Mouse (Mus musculus) liver, embryonic 14.5 days (tissue): ENCODE results near the gene Pou5f1. TPM values are rescaled to one million over a fixed set of nuclear protein-coding genes. Genes with fewer than 3 reads are reported as not detected.

ENCODE experiments used
- ATAC-seq: fragments of 200-750 bp; cut with Nextera tagmentation; 2 replicates; pipeline ENCODE4 v1.8.0; 2017; ENCODE audit warnings: moderate number of reproducible peaks, mild to moderate bottlenecking, moderate library complexity; ENCODE audit not compliant: insufficient read depth
- DNase-seq, 3 experiments: peaks; one replicate each; pipeline ENCODE4 v3.0.0-alpha.2; 2012 to 2013; ENCODE audit warnings: low read depth in 3 of 3, low spot score in 3 of 3
- H3K27ac ChIP-seq: fragments of 300-500 bp; sonication (generic); 2 replicates; pipeline ENCODE4 v1.5.1; 2014; ENCODE audit warnings: moderate library complexity, mild to moderate bottlenecking, control low read depth, inconsistent platforms
- H3K27me3 ChIP-seq: fragments of 300-500 bp; sonication (generic); 2 replicates; pipeline ENCODE4 v1.6.1; 2014; ENCODE audit warnings: mild to moderate bottlenecking, low read length, moderate library complexity; ENCODE audit not compliant: control insufficient read depth, insufficient read depth
- H3K36me3 ChIP-seq: fragments of 300-500 bp; sonication (generic); replicated peaks from 2 replicates; pipeline ENCODE4 v1.6.1; 2014; ENCODE audit warnings: low read depth; ENCODE audit not compliant: control insufficient read depth, insufficient read depth
- H3K4me1 ChIP-seq, 2 experiments: fragments of 200-500 bp in 1 of 2; fragments of 300-500 bp in 1 of 2; sonication (generic) in 1 of 2; replicated peaks; 2 replicates each; pipeline ENCODE4 v1.6.1; 2012 to 2014; ENCODE audit warnings: antibody characterized with exemption in 1 of 2, inconsistent platforms in 1 of 2, low read length in 1 of 2; ENCODE audit not compliant: control insufficient read depth in 2 of 2, insufficient read depth in 2 of 2
- H3K4me2 ChIP-seq: fragments of 300-500 bp; sonication (generic); 2 replicates; pipeline ENCODE4 v1.6.1; 2014; ENCODE audit warnings: low read depth, mild to moderate bottlenecking, control low read depth, moderate library complexity
- H3K4me3 ChIP-seq, 2 experiments: fragments of 200-500 bp in 1 of 2; fragments of 300-500 bp in 1 of 2; sonication (generic) in 1 of 2; 2 replicates each; pipeline ENCODE4 v1.5.1; 2012 to 2014; ENCODE audit warnings: low read depth in 2 of 2, low read length in 2 of 2, mild to moderate bottlenecking in 2 of 2, control low read depth in 1 of 2, inconsistent platforms in 1 of 2, moderate library complexity in 1 of 2; ENCODE audit not compliant: insufficient read depth in 1 of 2
- H3K9ac ChIP-seq: fragments of 300-500 bp; sonication (generic); replicated peaks from 2 replicates; pipeline ENCODE4 v1.6.1; 2014; ENCODE audit warnings: mild to moderate bottlenecking, control low read depth, moderate library complexity
- H3K9me3 ChIP-seq: fragments of 300-500 bp; sonication (generic); 2 replicates; pipeline ENCODE4 v1.6.1; 2016; ENCODE audit warnings: low read length, mixed read lengths; ENCODE audit not compliant: control insufficient read depth
- CTCF ChIP-seq: IDR thresholded peaks from 2 replicates; pipeline ENCODE4 v1.5.1; 2016; ENCODE audit warnings: antibody characterized with exemption, low read depth, control low read depth
- EP300 ChIP-seq: IDR thresholded peaks from 2 replicates; pipeline ENCODE4 v1.6.1; 2016; ENCODE audit warnings: antibody characterized with exemption, low read depth
- whole genome bisulfite sequencing: fragments of 180-500 bp; shearing (Covaris S2); extraction: QIAGEN DNeasy Blood & Tissue Kit; methylation state at CpG from one replicate; pipeline ENCODE4 v1.1.7; 2014; ENCODE audit not compliant: insufficient replicate concordance; 5-methylcytosine and 5-hydroxymethylcytosine counted together
- polyA plus RNA-seq, 2 experiments: library from polyadenylated mRNA; depleted of rRNA in 1 of 2; stranded (reverse) in 1 of 2; unstranded in 1 of 2; fragments of >200 nt; fragmentation: Nextera tagmentation in 1 of 2; extraction: Ambion mirVana in 1 of 2; gene quantifications; 2 replicates each; pipeline versions ENCODE4 v1.2.1 to v1.2.3; 2012 to 2014

The Pou5f1 gene
- polyA plus RNA-seq, 2 experiments = not detected

- Histone ChIP-seq H3K4me1 (peaks cover 5 to 16% of the 10 kb centered on the region in 2 experiments), H3K9ac (no peak overlapping the region), H3K9me3 (no peaks in the 10 kb centered on the region), H3K4me2 (no peak overlapping the region), H3K27ac (no peak overlapping the region), H3K27me3 (peaks cover under 1% of the 10 kb centered on the region; the same call in 1 of the 2 replicates), H3K4me3 (no peak overlapping the region), H3K36me3 (peaks cover 10% of the 10 kb centered on the region)
- no peak for ATAC-seq
- TF ChIP-seq EP300 (no peak), CTCF (peak; percentile 58)
- DNase-seq = no peak
- WGBS = 86% methylated on average over 7 of the region's 7 CpGs
Measured at GRCm38 (mm10) chr17:35512916-35513626, 7.3 kb downstream of the Pou5f1 start.

- no peak overlapping the region for H3K9ac ChIP-seq
- H3K27ac ChIP-seq = no peak overlapping the region
- peak; percentile 93 for TF ChIP-seq CTCF
- TF ChIP-seq EP300 = no peak
- DNase-seq = peak; percentile 49 to 60 (median 59)
- ATAC-seq = no peak
- H3K4me3 ChIP-seq = no peak overlapping the region; a peak in 1 of 4 replicates
- H3K27me3 ChIP-seq = no peaks in the 10 kb centered on the region
- H3K4me2 ChIP-seq = peak overlapping the region; percentile 85
- peaks cover 10% of the 10 kb centered on the region for H3K36me3 ChIP-seq
- H3K4me1 ChIP-seq = peaks cover 5 to 16% of the 10 kb centered on the region in 2 experiments
- no peaks in the 10 kb centered on the region for H3K9me3 ChIP-seq
- 6% methylated on average over 2 of the region's 2 CpGs for WGBS
Measured at GRCm38 (mm10) chr17:35513886-35514285, 8.1 kb downstream of the Pou5f1 start.

GRCm38 (mm10) chr17:35514756-35515155 lies 8.9 kb downstream of the Pou5f1 start:
- H3K27me3 ChIP-seq = no peaks in the 10 kb centered on the region
- peak overlapping the region; percentile 85 for H3K4me2 ChIP-seq
- peaks cover 10% of the 10 kb centered on the region for H3K36me3 ChIP-seq
- H3K4me1 ChIP-seq = peaks cover 5 to 16% of the 10 kb centered on the region in 2 experiments
- 74% methylated on average over 6 of the region's 6 CpGs for WGBS
- DNase-seq (no peak), ATAC-seq (no peak)
- no peaks in the 10 kb centered on the region for H3K9me3 ChIP-seq
- H3K27ac ChIP-seq = no peak overlapping the region
- peak overlapping the region; percentile 67 for H3K9ac ChIP-seq
- TF ChIP-seq EP300 (no peak), CTCF (no peak)
- peak overlapping the region; percentile 76 to 96 for H3K4me3 ChIP-seq

GRCm38 (mm10) chr17:35515911-35516640 lies 10.3 kb downstream of the Pou5f1 start:
- no peak overlapping the region for H3K27ac ChIP-seq
- no peak; the same call in 1 of the 2 replicates for ATAC-seq
- H3K9me3 ChIP-seq = no peaks in the 10 kb centered on the region
- peak overlapping the region; percentile 85 for H3K4me2 ChIP-seq
- H3K9ac ChIP-seq = peak overlapping the region; percentile 67
- peaks cover 5 to 16% of the 10 kb centered on the region in 2 experiments for H3K4me1 ChIP-seq
- DNase-seq = peak; percentile 10 to 20 (median 20)
- peak overlapping the region; percentile 76 to 96 for H3K4me3 ChIP-seq
- peaks cover 10% of the 10 kb centered on the region for H3K36me3 ChIP-seq
- H3K27me3 ChIP-seq = no peaks in the 10 kb centered on the region
- 10% methylated on average over 25 of the region's 25 CpGs for WGBS
- TF ChIP-seq CTCF (no peak), EP300 (no peak)
